Mouse (Mus musculus) cerebellum, postnatal 36 days (tissue): ENCODE results near the gene Stat6.

ENCODE experiments used
- DNase-seq, 2 experiments: peaks; one replicate each; pipeline ENCODE4 v3.0.0; 2021 to 2022; ENCODE audit warnings: mixed read lengths in 2 of 2

Stat6 gene

DNA sequence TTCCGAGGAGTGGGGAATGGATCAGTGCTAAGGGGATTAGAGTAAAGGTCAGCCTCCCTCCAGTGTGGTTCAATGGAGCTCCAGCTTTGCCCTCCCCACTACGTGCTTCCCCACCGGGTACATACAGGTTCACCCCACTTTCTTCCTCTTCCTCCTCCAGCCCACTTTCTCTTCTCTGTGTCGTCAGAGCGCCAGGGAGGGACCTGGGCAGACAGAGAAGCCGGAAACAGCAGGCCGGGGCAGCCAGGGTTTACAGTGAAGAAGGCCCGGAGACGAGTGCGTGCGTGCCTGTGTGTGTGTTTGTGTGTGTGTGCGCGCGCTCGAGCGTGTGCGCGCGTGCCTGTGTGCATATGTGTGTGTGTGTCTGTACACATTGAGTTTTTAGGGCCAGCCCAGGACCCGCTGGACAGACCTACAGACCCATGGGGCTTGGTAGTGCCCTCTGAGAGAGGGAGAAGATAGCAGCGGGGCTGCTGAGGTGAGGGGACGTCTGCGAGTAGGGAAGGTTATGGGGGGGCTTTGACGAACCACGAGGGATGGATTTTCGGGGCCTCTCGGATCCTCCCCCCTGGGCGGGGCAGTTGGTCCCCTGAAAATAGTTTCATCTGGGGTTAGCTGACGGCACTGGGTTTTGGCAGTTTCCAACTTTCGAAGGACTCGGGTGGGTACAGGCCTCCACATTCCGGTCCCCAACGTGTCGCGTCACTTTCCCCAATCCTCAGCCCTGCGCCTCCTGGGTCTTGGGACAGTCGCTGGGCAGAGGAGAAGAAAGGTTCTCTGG, at the start of gene Stat6:
Stat6 (plus strand) TSS at position 215 of the 781 bp plus-strand sequence.
- peak; percentile 27 to 33 for DNase-seq

GRCm38 (mm10) chr10:127594405-127594804, 48.4 kb upstream of the Stat6 start:
- no peak for DNase-seq

GRCm38 (mm10) chr10:127594930-127595715, 47.7 kb upstream of the Stat6 start:
- no peak for DNase-seq

GRCm38 (mm10) chr10:127596321-127596941, 46.4 kb upstream of the Stat6 start:
- peak; percentile 64 to 75 for DNase-seq

DNA sequence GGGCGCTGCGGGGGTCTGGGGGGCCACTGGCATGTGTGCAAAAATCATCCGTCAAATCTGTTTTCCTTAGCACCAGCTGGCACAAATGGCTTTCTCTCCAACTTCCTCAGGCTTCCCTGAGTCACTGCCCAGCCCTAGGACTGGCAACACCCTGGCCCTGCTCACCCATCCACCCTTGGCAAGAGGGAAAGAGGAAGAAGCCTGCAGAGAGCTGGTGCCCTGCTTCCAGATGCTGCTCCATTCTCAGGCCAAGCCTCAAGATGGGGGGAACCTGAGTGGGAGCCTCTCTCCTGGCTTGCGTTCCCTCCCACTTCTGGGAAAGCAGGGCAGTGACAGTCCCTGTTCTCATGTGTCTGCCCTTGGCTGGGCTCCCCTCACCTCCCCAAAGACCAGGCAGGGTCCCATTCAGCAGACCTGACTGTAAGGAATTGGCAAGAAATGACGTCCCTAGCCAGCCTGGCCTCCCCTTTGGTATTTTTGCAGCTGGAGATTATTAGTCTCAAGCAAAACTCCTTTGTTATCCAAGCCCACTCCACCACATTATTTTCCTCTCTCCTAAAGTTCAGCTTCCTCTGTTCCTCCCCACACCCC, 45.4 kb upstream of the Stat6 start:
- peak; percentile 69 to 71 for DNase-seq

GRCm38 (mm10) chr10:127598607-127599006, 44.2 kb upstream of the Stat6 start:
- DNase-seq = no peak

DNA sequence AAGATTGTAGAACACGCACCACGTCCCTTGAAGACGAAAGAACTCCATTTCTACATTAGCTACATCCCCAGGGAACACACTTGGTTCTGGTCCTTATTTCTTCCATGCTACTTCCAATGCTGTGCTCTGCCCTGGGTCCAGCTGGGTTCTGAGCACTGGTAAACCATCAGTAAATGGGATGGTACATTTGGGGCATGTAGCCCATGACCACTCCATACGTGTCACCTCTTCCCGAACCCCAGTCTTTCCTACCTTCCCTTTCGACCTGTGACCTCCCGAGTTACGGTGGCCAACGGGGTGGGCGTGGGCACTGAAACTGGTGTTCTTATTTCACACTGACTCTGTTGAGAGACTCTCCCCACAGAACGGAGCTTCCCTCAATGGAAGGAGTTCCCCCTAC, 43.5 kb upstream of the Stat6 start:
- DNase-seq = no peak

DNA sequence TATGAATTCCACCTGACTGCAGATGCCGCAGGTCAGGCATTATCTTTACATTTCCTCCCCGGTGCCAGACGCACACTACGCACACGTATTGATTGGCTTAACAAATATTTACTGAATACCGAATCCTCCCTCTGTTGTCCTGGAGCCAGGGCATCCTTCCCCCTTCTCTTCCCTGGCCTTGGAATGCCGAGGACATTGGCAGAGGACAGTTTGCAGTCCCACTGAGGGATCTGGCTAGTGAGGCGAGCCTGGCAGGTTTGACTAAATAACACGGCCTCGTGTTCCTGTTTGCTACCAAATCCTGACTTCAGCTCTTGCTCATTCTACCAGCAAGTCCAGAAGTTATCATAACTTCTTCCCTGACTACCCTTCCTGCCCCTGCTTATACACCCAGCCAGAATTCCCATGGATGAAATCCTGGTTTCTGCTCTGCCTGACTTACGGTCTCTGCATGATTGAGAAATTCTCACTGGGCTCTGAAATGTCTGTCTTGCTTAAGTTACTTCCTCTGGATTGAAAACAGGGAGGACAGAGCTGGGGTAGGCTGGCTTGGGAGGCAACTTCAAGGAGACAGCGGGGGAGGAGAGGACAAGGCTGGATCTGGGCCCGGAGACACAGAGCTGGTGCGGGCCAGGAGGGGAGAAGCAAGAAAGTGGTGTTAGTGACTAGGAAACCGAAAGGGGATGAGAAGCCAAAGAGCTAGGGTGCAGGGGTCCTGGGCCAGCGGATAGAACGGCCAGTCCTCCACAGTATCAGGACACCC, 42.8 kb upstream of the Stat6 start:
- DNase-seq = peak; percentile 55 to 62

DNA sequence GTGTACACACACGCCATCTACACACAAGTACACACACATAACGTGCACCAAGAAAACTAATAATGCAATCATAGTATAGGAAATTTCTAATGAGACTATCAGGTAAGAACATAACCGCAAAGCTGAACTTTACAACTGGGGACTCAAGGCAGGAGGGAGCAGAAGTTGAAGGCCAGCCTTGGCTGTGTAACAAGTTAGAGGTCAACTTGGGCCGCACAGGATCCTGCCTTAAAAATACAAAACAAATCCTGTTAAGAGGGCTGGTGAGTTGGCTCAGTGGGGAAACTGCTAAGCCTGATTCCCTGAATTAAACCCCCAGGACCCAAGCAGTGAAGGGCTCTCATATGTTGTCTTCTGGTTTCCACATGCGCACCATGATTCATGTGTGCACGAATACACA, 40.6 kb upstream of the Stat6 start:
- no peak for DNase-seq

GRCm38 (mm10) chr10:127603437-127604371, 39.1 kb upstream of the Stat6 start:
- no peak for DNase-seq

GRCm38 (mm10) chr10:127604465-127605250, 38.1 kb upstream of the Stat6 start:
- peak in 1 of 2 experiments; percentile 40 for DNase-seq

DNA sequence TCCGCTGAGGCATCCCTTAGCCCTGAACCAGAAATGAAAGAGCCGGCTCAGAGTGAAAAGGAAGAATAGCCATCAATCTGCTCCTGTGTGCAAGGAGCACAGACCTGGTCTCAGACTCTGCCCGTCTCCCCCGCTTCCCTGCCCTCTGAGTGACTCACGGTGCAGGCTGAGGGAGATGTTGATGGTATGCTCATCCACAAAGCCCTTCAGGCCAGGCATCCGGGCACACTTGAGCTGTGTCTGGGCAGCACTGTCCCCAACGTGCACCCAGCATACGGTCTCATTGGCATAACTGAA, 37.6 kb upstream of the Stat6 start:
- DNase-seq = no peak

DNA sequence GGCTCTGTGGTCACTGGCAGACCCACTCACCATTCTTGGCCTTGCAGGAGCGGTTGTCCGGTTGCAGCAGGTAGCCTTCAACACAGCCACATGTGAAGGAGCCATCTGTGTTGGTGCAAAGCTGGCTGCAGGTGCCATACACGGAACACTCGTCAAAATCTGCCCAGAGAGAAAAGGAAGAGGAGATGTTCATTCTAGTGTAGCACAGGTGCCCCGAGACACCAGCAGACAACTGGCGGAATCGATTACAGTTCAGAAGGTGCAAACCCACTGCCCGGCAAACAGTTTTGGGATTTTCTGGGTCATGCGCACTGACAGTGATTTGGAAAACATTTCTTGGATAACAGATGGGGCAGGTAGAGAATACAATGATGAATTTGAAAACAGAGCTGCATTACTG, 37.0 kb upstream of the Stat6 start:
- DNase-seq = no peak

DNA sequence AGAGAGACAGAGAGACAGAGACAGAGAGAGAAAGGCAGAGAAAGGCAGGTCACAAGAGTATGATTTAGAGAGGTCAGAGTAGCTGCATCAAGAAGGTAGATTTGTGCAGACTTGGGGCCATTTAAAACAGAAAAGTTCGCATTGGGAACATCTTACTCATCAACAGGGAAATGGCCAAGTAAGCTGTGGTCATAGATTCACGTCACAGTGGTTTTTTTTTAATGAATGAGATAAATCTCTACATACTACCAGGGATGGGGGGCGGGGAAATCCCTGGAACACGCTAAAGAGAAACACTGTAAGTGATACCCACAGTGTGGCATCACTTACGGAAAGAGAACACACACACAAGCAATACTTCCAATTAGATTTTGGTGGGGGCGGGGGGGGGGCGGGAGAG, 35.7 kb upstream of the Stat6 start:
- DNase-seq = no peak

- no peak for DNase-seq
Measured at GRCm38 (mm10) chr10:127609415-127610065, 33.2 kb upstream of the Stat6 start.

DNA sequence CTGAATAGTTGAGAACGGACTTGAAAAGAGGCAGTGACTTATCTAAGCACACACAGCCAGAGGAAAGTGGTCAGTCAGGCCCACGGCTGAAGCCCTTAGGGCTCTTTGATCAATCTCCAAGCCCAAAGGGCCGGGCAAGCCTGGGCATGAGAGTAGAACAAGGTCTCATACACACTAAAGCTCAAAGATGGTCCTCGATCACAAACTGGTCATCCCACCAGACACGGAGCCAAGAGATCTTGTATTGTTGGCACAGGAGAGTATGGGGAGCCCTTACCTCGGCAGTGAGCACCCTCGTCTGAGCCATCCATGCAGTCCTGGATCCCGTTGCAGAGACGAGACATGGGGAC, 32.7 kb upstream of the Stat6 start:
- no peak for DNase-seq

DNA sequence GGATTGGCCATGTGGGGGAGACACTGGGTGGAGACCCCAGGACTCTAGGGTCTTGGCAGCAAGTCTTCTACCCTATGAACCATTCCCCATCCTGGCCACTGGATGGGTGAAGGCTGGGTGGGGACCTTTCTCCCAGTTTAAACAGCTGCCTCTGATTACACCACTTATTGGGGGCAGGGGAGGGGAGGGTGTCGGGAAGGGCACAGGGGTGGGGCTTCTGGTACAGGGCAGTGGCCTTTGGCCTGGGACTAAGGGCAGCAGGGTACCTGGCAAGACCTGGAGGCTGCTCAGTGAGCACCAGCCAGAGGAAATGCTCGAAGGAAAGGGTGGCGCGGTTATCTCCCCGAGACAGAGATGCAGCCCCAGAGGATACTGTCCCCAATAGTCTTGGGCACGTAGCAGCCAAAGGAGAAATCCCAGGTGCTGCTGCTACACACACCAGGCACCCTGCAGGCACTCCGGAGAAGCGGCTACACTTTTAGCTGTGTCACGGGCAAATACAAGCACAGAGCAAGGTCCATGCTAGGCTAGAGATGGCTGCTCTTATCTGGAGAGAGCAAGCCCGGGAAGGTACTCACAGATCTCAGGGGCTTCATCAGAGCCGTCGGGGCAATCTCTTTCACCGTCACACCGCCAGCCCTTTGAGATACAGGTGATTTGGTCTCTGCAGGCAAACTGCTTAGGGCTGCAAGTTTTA, 30.6 kb upstream of the Stat6 start:
- DNase-seq = no peak

DNA sequence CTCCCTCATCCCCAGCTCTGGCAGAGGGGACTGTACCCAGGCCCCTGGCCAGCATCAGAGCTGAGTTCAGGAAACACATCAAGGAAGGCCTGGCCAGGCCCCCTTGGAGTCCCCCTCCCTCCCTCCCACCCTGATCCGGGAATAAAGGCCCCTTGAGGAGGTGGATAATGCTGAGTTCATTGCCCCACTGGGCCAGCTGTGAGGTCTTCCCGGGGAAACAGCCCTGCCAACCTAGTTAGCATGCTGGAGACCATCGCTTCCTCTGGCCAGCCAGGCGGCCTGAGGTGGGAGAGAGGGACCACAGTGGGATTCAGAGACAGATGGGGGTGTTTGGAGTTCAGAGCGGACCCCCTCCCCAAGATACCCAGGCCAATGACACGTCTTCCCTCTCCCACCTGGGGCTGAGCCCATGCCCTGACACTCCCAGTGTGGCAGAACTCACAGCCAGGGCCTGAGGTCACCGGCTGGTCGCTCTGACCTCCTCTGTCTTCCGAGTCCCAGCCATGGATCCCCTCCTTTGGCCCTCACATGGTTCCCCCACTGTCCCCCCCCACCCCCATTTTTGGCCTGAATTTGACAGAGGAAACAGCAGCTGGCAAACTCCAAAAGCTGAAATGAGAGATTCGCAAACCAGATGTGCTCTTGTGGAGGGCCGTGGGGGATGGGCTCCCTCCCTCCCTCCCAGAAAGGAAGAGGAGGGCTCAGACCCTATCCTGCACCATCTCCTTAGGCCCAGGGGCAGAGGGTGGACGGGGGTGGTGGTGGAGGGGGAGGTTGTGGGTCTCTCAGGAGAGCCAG, 28.4 kb upstream of the Stat6 start:
- no peak for DNase-seq

DNA sequence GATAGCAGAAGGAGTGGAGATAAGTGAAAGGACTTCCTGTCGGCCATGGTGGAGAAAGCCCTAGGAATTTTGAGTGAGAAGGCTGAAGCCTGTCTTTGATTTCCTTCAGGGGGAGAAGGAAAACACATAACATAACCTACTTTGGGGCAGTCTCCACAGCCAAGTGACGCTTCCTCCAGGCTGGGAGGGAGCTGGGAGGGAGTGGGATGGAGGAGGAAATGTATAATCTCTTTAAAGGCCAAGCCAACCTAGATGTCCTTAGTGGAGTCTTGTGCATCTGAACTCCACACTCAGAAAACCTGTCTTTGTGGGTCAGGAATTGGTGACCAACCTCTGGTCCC, 27.8 kb upstream of the Stat6 start:
- DNase-seq = no peak
